Mouse (Mus musculus): ENCODE measurements around the gene Ntm. TPM values are rescaled to one million over a fixed set of nuclear protein-coding genes. Genes with fewer than 3 reads are reported as not detected.

Gene Ntm
- total and polyA plus RNA-seq, 2 experiments from 2014 or later = 162 to 235 TPM

DNA sequence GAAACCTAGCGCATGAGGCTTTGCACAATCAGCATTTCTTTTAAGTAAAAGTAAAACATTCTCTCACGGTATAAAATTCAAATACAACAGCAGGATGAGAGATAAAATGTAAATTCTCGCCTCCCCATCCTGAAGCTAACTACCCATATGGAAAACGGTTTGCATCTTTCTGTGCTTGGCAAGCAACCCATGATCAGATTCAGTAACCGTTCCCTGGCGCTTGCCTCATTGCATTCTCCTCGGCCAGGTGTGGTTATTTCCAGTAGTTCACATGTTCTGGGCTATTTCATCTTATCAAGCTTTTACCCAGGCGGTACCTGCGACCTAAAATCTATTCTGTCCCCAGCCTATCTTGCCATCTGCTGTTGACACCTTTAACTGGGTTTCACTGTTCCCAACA, 174.1 kb downstream of the Ntm start:
- H3K36me3 ChIP-seq (ENCODE audit: insufficient read depth) = no peaks in the 10 kb centered on the region
- H3K9me3 ChIP-seq (ENCODE audit: low read length) = no peaks in the 10 kb centered on the region
- H3K4me3 ChIP-seq (ENCODE audit: low read depth, low read length) = no peak overlapping the region
- TF ChIP-seq CTCF (IDR thresholded peaks at IDR 0.05; ENCODE audit: low read depth) = no peak
- ATAC-seq (no peak), DNase-seq (no peak)
- H3K4me2 ChIP-seq (ENCODE audit: low read depth) = no peak overlapping the region
- whole genome bisulfite sequencing = 71% methylated on average over 9 of the region's 9 CpGs
- H3K9ac ChIP-seq = no peak overlapping the region
- H3K27ac ChIP-seq (ENCODE audit: low read depth, low read length) = no peak overlapping the region
- H3K27me3 ChIP-seq (ENCODE audit: insufficient read depth, low read length) = peaks cover 9% of the 10 kb centered on the region; the same call in 1 of the 2 replicates
- H3K4me1 ChIP-seq (ENCODE audit: insufficient read depth) = no peaks in the 10 kb centered on the region

DNA sequence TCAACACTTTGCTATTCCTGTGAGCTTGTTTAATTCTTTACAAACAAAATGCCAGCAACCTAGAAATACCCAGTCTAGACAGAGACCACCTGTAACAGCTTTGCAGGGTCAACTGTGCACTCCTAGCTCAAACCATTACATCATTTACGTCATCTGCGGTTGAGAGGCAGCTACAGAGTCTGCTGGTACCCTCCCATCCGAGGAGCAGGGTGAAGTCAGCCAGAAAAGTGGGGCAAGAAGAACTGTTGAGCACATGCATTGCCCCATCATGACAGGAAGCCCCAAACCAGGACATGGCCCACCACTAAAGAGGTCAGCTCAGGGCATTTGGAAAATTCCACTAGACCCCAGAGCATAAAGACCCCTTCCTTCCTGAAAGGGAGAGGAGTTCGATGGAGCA, 175.5 kb downstream of the Ntm start:
- TF ChIP-seq CTCF (IDR thresholded peaks at IDR 0.05; ENCODE audit: low read depth) = no peak
- Histone ChIP-seq H3K4me3 (ENCODE audit: low read depth, low read length) (no peak overlapping the region), H3K4me1 (ENCODE audit: insufficient read depth) (no peaks in the 10 kb centered on the region), H3K27me3 (ENCODE audit: insufficient read depth, low read length) (peaks cover 9% of the 10 kb centered on the region; the same call in 1 of the 2 replicates), H3K9ac (no peak overlapping the region), H3K27ac (ENCODE audit: low read depth, low read length) (no peak overlapping the region), H3K4me2 (ENCODE audit: low read depth) (no peak overlapping the region), H3K9me3 (ENCODE audit: low read length) (no peaks in the 10 kb centered on the region), H3K36me3 (ENCODE audit: insufficient read depth) (no peaks in the 10 kb centered on the region)
- DNase-seq = no peak
- 91% methylated on average over 4 of the region's 4 CpGs for WGBS
- ATAC-seq = no peak

- Histone ChIP-seq H3K4me1 (ENCODE audit: insufficient read depth) (no peaks in the 10 kb centered on the region), H3K27me3 (ENCODE audit: insufficient read depth, low read length) (peaks cover 9% of the 10 kb centered on the region; the same call in 1 of the 2 replicates), H3K27ac (ENCODE audit: low read depth, low read length) (no peak overlapping the region), H3K9me3 (ENCODE audit: low read length) (no peaks in the 10 kb centered on the region), H3K4me2 (ENCODE audit: low read depth) (no peak overlapping the region), H3K9ac (no peak overlapping the region), H3K4me3 (ENCODE audit: low read depth, low read length) (no peak overlapping the region), H3K36me3 (ENCODE audit: insufficient read depth) (no peaks in the 10 kb centered on the region)
- no peak for TF ChIP-seq CTCF (IDR thresholded peaks at IDR 0.05; ENCODE audit: low read depth)
- ATAC-seq (no peak), DNase-seq (no peak)
- WGBS = 93% methylated on average over 4 of the region's 4 CpGs
These were observed 180.2 kb downstream of the Ntm start for GRCm38 (mm10) chr9:29782697-29783096.

DNA sequence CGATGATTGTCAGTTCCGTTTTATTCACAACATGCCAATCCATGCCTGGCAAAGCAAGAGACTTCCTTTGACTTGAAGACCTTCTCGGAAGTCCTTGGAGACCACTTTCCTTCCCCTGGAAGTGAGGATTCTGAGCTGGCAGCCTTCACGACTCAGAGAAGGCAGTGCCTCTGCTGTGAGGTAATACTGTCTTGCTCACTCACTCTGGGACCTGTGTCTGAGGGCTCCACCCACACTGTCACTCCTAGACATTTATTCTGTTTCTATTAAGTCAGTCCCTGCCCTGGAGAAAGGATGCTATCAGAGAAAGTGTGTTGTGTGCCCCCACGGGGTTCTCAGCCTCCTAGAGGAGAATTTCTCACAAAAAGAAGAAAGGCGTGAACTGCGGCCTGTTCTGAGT, 183.2 kb downstream of the Ntm start:
- Histone ChIP-seq H3K9me3 (ENCODE audit: low read length) (no peaks in the 10 kb centered on the region), H3K27me3 (ENCODE audit: insufficient read depth, low read length) (no peaks in the 10 kb centered on the region), H3K4me3 (ENCODE audit: low read depth, low read length) (no peak overlapping the region), H3K4me2 (ENCODE audit: low read depth) (no peak overlapping the region), H3K36me3 (ENCODE audit: insufficient read depth) (no peaks in the 10 kb centered on the region), H3K4me1 (ENCODE audit: insufficient read depth) (no peaks in the 10 kb centered on the region), H3K9ac (no peak overlapping the region), H3K27ac (ENCODE audit: low read depth, low read length) (no peak overlapping the region)
- 70% methylated on average over 7 of the region's 7 CpGs for WGBS
- no peak for DNase-seq
- no peak for ATAC-seq
- no peak for TF ChIP-seq CTCF (IDR thresholded peaks at IDR 0.05; ENCODE audit: low read depth)

DNA sequence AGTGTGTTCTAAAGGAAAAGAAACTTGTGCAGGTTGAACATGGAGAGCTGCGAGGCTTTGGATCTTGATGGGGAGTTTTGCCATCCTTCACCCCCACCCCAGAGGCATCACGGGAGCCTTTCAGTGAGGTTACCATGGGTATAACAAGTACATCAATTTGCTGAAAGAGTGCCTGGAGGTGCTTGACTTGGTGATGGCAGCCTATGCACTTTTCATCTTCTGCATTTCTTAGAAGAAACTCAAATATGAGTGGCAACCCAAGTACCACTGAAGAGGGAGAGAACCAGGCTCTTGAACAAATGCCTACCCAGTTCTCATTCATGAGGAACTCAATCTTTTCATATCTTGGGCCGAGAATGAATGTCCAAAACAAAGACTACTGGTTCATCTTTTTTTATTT, 186.0 kb downstream of the Ntm start:
- Histone ChIP-seq H3K9ac (no peak overlapping the region), H3K27ac (ENCODE audit: low read depth, low read length) (no peak overlapping the region), H3K4me1 (ENCODE audit: insufficient read depth) (no peaks in the 10 kb centered on the region), H3K27me3 (ENCODE audit: insufficient read depth, low read length) (no peaks in the 10 kb centered on the region), H3K9me3 (ENCODE audit: low read length) (no peaks in the 10 kb centered on the region), H3K4me2 (ENCODE audit: low read depth) (no peak overlapping the region), H3K4me3 (ENCODE audit: low read depth, low read length) (no peak overlapping the region), H3K36me3 (ENCODE audit: insufficient read depth) (no peaks in the 10 kb centered on the region)
- TF ChIP-seq CTCF (IDR thresholded peaks at IDR 0.05; ENCODE audit: low read depth) = no peak
- no peak for ATAC-seq
- DNase-seq = no peak
- 87% methylated on average over 3 of the region's 3 CpGs for WGBS

DNA sequence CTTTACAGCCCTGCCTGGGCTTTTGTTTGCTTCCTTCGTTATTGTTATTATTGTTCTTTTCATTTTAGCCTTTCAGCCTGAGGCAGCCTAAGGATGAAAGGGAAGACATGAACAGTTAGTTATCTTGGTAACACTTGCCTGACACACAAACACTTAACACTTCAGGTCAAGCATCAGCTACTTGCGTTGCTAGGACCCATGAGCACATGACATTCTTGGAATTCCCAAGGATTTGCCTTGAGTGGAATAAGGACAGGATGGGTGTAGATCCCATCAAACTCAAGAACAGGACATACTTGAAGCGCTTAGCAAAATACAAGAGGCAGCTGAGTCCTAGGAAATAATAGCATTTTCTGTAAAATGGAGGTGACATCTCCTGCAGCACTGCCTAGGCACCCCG, 186.4 kb downstream of the Ntm start:
- no peak for DNase-seq
- Histone ChIP-seq H3K4me3 (ENCODE audit: low read depth, low read length) (no peak overlapping the region), H3K27me3 (ENCODE audit: insufficient read depth, low read length) (no peaks in the 10 kb centered on the region), H3K4me2 (ENCODE audit: low read depth) (no peak overlapping the region), H3K4me1 (ENCODE audit: insufficient read depth) (no peaks in the 10 kb centered on the region), H3K36me3 (ENCODE audit: insufficient read depth) (no peaks in the 10 kb centered on the region), H3K9me3 (ENCODE audit: low read length) (no peaks in the 10 kb centered on the region), H3K27ac (ENCODE audit: low read depth, low read length) (no peak overlapping the region), H3K9ac (no peak overlapping the region)
- 79% methylated on average over 4 of the region's 4 CpGs for WGBS
- no peak for ATAC-seq
- no peak for TF ChIP-seq CTCF (IDR thresholded peaks at IDR 0.05; ENCODE audit: low read depth)

GRCm38 (mm10) chr9:29776030-29776429, 186.9 kb downstream of the Ntm start:
- DNase-seq (no peak), ATAC-seq (no peak)
- no peak overlapping the region for H3K9ac ChIP-seq
- no peaks in the 10 kb centered on the region for H3K9me3 ChIP-seq (ENCODE audit: low read length)
- WGBS = 88% methylated on average over 4 of the region's 4 CpGs
- no peaks in the 10 kb centered on the region for H3K27me3 ChIP-seq (ENCODE audit: insufficient read depth, low read length)
- H3K36me3 ChIP-seq (ENCODE audit: insufficient read depth) = no peaks in the 10 kb centered on the region
- H3K4me1 ChIP-seq (ENCODE audit: insufficient read depth) = no peaks in the 10 kb centered on the region
- no peak overlapping the region for H3K4me2 ChIP-seq (ENCODE audit: low read depth)
- no peak overlapping the region for H3K27ac ChIP-seq (ENCODE audit: low read depth, low read length)
- no peak for TF ChIP-seq CTCF (IDR thresholded peaks at IDR 0.05; ENCODE audit: low read depth)
- H3K4me3 ChIP-seq (ENCODE audit: low read depth, low read length) = no peak overlapping the region
